Mouse (Mus musculus): ENCODE results near the gene Taf6l. TPM values are rescaled to one million over a fixed set of nuclear protein-coding genes. Genes with fewer than 3 reads are reported as not detected.

Taf6l gene
- polyA plus RNA-seq, 1 experiment from 2014 or later: 30.1 TPM

DNA sequence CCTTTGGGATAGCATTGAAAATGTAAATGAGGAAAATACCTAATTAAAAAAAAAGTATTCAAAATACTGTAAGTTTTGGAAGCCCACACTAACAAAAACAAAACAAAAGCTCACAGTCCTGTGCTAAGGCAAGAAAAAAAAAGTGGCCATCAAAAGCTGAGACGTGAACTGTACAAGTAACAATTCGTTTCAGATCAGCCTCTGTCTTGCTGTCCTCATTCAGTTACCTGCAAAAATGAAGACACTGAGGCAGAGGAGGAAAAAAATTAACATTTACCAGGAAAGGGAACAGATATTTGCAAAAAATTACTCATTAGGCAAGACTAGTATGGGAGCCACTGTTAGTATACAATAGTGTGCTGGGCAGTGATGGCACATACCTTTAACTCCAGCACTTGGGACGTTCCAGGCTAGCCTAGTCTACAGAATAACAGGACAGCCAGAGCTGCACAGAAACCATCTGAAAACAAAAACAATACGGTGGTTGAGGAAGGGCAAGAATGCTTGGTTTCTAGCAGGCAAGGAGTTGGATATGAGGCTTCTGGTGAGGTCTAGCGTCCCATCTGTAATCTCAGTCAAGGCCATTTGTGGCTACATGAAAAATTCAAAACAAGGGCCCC, 58.6 kb downstream of the Taf6l start:
- Histone ChIP-seq H3K27me3 (no peaks in the 10 kb centered on the region), H3K9ac (no peak overlapping the region), H3K4me2 (no peak overlapping the region), H3K36me3 (ENCODE audit: poor library complexity, severe bottlenecking) (peaks cover 28% of the 10 kb centered on the region), H3K27ac (no peak overlapping the region), H3K4me3 (no peak overlapping the region), H3K4me1 (peaks cover 26% of the 10 kb centered on the region), H3K9me3 (replicated peaks) (no peaks in the 10 kb centered on the region)
- ATAC-seq: no peak
- 19% methylated on average over 5 of the region's 5 CpGs for WGBS

DNA sequence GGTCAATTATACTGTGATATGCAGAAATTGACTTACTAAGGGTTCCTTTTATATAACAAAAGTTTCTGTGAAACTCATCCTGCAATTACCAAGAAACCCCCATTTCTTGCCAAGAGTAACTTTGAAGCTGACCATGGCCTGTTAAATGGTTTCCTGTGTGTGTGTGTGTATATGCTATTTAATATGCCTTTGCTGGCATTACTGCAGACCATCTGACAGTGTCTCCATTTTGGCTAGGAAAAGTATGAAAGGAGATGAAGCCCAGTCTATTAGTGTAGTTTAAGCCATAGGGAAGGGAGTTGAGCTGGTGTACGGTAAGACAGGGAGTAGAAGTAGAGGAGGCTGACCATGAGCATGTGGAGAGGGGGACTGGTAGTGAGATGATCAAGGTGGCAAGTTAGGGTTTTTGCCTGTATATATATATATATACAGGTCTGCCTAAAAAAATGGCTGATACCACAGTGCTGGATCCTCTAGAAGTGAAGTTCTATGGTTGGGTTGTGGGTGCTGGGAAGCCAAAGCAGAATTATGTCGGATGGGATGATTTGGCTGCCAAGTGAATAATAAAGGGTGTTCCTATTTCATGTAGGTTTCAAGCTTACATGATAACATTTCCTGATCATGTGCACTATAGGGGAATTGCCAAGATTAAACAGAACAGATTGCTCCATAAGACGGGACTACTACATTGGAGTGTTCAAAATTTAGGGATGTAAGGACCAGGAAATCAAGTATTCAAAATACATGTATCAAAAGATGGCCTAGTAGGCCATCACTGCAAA, 59.4 kb downstream of the Taf6l start:
- Histone ChIP-seq H3K27ac (no peak overlapping the region), H3K9me3 (replicated peaks) (no peaks in the 10 kb centered on the region), H3K36me3 (ENCODE audit: poor library complexity, severe bottlenecking) (peaks cover 28% of the 10 kb centered on the region), H3K4me1 (peaks cover 34% of the 10 kb centered on the region), H3K9ac (no peak overlapping the region), H3K4me2 (no peak overlapping the region), H3K4me3 (0 out of 2 replicates have a peak overlapping the region, but pooled peaks have one; percentile 6), H3K27me3 (no peaks in the 10 kb centered on the region)
- no peak for ATAC-seq
- WGBS: 15% methylated on average over 3 of the region's 3 CpGs

DNA sequence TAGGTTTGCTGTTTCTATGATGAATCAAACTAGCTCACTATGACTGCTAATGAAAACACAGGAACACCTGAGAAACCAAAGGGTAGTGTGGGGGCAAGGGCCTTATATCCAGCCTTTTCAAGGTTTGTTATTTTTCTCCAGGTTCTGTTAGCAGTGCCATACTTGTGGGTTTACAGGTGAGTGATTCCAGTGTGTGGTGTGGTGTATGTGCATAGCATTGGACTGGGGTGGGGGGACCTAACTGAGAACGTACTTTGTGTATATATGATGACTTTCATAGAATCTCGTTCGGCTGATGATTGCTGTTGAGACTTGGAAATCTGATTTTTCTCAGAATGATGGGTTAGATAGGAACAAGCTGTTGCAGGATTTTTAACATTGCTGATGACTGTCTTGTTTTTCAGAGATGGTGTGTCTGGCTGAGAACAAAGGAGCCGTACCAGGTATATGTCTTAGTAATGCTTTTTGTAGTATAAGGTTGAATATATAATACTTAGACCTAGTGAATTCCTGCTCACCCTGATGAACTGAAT, 61.1 kb downstream of the Taf6l start:
- H3K4me3 ChIP-seq: peak overlapping the region; percentile 68

More for the DNA sequence above, 61.1 kb downstream of the Taf6l start:
- ATAC-seq: no peak
- Histone ChIP-seq H3K4me1 (peaks cover 41% of the 10 kb centered on the region), H3K27me3 (no peaks in the 10 kb centered on the region), H3K4me2 (peak overlapping the region; percentile 88), H3K27ac (no peak overlapping the region; the same call in 1 of the 2 replicates), H3K9ac (peak overlapping the region; percentile 93), H3K36me3 (ENCODE audit: poor library complexity, severe bottlenecking) (peaks cover 28% of the 10 kb centered on the region), H3K9me3 (replicated peaks) (no peaks in the 10 kb centered on the region)
- 53% methylated on average over 4 of the region's 4 CpGs for WGBS

Small RNA genes lying within 50 kb of the gene (microRNA-seq; reads per million reads assigned to microRNA genes)
- not detected for gene Mir6992

Other genes with a start within 250 kb of the Taf6l start
- 1.3 and 1.6 TPM in 2 replicates for gene Slc22a8, start 195.2 kb downstream of the Taf6l start, polyA plus RNA-seq (2015; fragmentation: Nextera tagmentation; extraction: Ambion mirVana)
- gene Slc22a6, start 168.4 kb downstream of the Taf6l start, polyA plus RNA-seq (2015; fragmentation: Nextera tagmentation; extraction: Ambion mirVana): 1.6 and 3.2 TPM in 2 replicates
- 0.94 and 1.3 TPM in 2 replicates for gene Chrm1, start 122.6 kb downstream of the Taf6l start, polyA plus RNA-seq (2015; fragmentation: Nextera tagmentation; extraction: Ambion mirVana)
- gene Slc3a2, start 63.0 kb downstream of the Taf6l start, polyA plus RNA-seq (2015; fragmentation: Nextera tagmentation; extraction: Ambion mirVana): 135 and 143 TPM in 2 replicates
- 92.0 and 97.4 TPM in 2 replicates for gene Wdr74, start 50.6 kb downstream of the Taf6l start, polyA plus RNA-seq (2015; fragmentation: Nextera tagmentation; extraction: Ambion mirVana)
- gene 1700092M07Rik, start 45.7 kb downstream of the Taf6l start, polyA plus RNA-seq (2015; fragmentation: Nextera tagmentation; extraction: Ambion mirVana): 1.9 and 3.7 TPM in 2 replicates
- gene Stx5a, start 45.0 kb downstream of the Taf6l start, polyA plus RNA-seq (2015; fragmentation: Nextera tagmentation; extraction: Ambion mirVana): 117 and 118 TPM in 2 replicates
- gene Nxf1, start 29.3 kb downstream of the Taf6l start, polyA plus RNA-seq (2015; fragmentation: Nextera tagmentation; extraction: Ambion mirVana): 194 and 211 TPM in 2 replicates
- 260 and 261 TPM in 2 replicates for gene Tmem223, start 15.4 kb downstream of the Taf6l start, polyA plus RNA-seq (2015; fragmentation: Nextera tagmentation; extraction: Ambion mirVana)
- 35.9 and 36.5 TPM in 2 replicates for gene Tmem179b, start 11.9 kb downstream of the Taf6l start, polyA plus RNA-seq (2015; fragmentation: Nextera tagmentation; extraction: Ambion mirVana)
- gene Polr2g, start 12.2 kb upstream of the Taf6l start, polyA plus RNA-seq (2015; fragmentation: Nextera tagmentation; extraction: Ambion mirVana): 174 and 190 TPM in 2 replicates
- gene Zbtb3, start 16.1 kb upstream of the Taf6l start, polyA plus RNA-seq (2015; fragmentation: Nextera tagmentation; extraction: Ambion mirVana): 7.9 and 8.5 TPM in 2 replicates
- gene Ttc9c, start 32.9 kb upstream of the Taf6l start, polyA plus RNA-seq (2015; fragmentation: Nextera tagmentation; extraction: Ambion mirVana): 86.1 and 89.1 TPM in 2 replicates
- gene Hnrnpul2, start 33.6 kb upstream of the Taf6l start, polyA plus RNA-seq (2015; fragmentation: Nextera tagmentation; extraction: Ambion mirVana): 6.4 and 6.8 TPM in 2 replicates
- not detected in 2 replicates for gene AC129217.1, start 43.4 kb upstream of the Taf6l start, polyA plus RNA-seq (2015; fragmentation: Nextera tagmentation; extraction: Ambion mirVana)
- 66.9 and 72.1 TPM in 2 replicates for gene Bscl2, start 51.0 kb upstream of the Taf6l start, polyA plus RNA-seq (2015; fragmentation: Nextera tagmentation; extraction: Ambion mirVana)
- 198 and 204 TPM in 2 replicates for gene Gng3, start 52.8 kb upstream of the Taf6l start, polyA plus RNA-seq (2015; fragmentation: Nextera tagmentation; extraction: Ambion mirVana)
- gene Lrrn4cl, start 64.4 kb upstream of the Taf6l start, polyA plus RNA-seq (2015; fragmentation: Nextera tagmentation; extraction: Ambion mirVana): 0.28 and 0.39 TPM in 2 replicates
- gene Ubxn1, start 85.1 kb upstream of the Taf6l start, polyA plus RNA-seq (2015; fragmentation: Nextera tagmentation; extraction: Ambion mirVana): 188 and 194 TPM in 2 replicates
- 61.8 and 64.6 TPM in 2 replicates for gene Uqcc3, start 94.5 kb upstream of the Taf6l start, polyA plus RNA-seq (2015; fragmentation: Nextera tagmentation; extraction: Ambion mirVana)
- 73.6 and 85.7 TPM in 2 replicates for gene Lbhd1, start 97.3 kb upstream of the Taf6l start, polyA plus RNA-seq (2015; fragmentation: Nextera tagmentation; extraction: Ambion mirVana)
- not detected in 2 replicates for gene Gm49403, start 97.5 kb upstream of the Taf6l start, polyA plus RNA-seq (2015; fragmentation: Nextera tagmentation; extraction: Ambion mirVana)
- 92.5 and 97.7 TPM in 2 replicates for gene 1810009A15Rik, start 102.4 kb upstream of the Taf6l start, polyA plus RNA-seq (2015; fragmentation: Nextera tagmentation; extraction: Ambion mirVana)
- gene Gm49416, start 102.5 kb upstream of the Taf6l start, polyA plus RNA-seq (2015; fragmentation: Nextera tagmentation; extraction: Ambion mirVana): not detected in 2 replicates
- gene Ints5, start 106.6 kb upstream of the Taf6l start, polyA plus RNA-seq (2015; fragmentation: Nextera tagmentation; extraction: Ambion mirVana): 37.9 and 44.5 TPM in 2 replicates
- gene Ganab, start 111.7 kb upstream of the Taf6l start, polyA plus RNA-seq (2015; fragmentation: Nextera tagmentation; extraction: Ambion mirVana): 83.6 and 91.5 TPM in 2 replicates
- gene B3gat3, start 134.0 kb upstream of the Taf6l start, polyA plus RNA-seq (2015; fragmentation: Nextera tagmentation; extraction: Ambion mirVana): 66.4 and 69.5 TPM in 2 replicates
- gene Rom1, start 142.9 kb upstream of the Taf6l start, polyA plus RNA-seq (2015; fragmentation: Nextera tagmentation; extraction: Ambion mirVana): 1.2 and 1.3 TPM in 2 replicates
- 8.9 and 9.6 TPM in 2 replicates for gene Eml3, start 143.1 kb upstream of the Taf6l start, polyA plus RNA-seq (2015; fragmentation: Nextera tagmentation; extraction: Ambion mirVana)
- 178 and 180 TPM in 2 replicates for gene Mta2, start 155.5 kb upstream of the Taf6l start, polyA plus RNA-seq (2015; fragmentation: Nextera tagmentation; extraction: Ambion mirVana)
- gene Tut1, start 167.4 kb upstream of the Taf6l start, polyA plus RNA-seq (2015; fragmentation: Nextera tagmentation; extraction: Ambion mirVana): 35.3 and 36.7 TPM in 2 replicates
- 369 and 373 TPM in 2 replicates for gene Eef1g, start 180.6 kb upstream of the Taf6l start, polyA plus RNA-seq (2015; fragmentation: Nextera tagmentation; extraction: Ambion mirVana)
- gene Ahnak, start 202.9 kb upstream of the Taf6l start, polyA plus RNA-seq (2015; fragmentation: Nextera tagmentation; extraction: Ambion mirVana): 2.8 and 3.0 TPM in 2 replicates